Mouse (Mus musculus) cerebellum, postnatal 25 days (tissue): ENCODE measurements at regions not wholly inside any gene's neighbourhood (a gene's known extent, or its start where the extent isn't known, plus 50 kb on each side); places are given as distances from the start of the nearest gene placed in this dataset.

ENCODE experiments used
- DNase-seq, 2 experiments: peaks; one replicate each; pipeline ENCODE4 v3.0.0; 2021; ENCODE audit warnings: mixed read lengths in 2 of 2

DNA sequence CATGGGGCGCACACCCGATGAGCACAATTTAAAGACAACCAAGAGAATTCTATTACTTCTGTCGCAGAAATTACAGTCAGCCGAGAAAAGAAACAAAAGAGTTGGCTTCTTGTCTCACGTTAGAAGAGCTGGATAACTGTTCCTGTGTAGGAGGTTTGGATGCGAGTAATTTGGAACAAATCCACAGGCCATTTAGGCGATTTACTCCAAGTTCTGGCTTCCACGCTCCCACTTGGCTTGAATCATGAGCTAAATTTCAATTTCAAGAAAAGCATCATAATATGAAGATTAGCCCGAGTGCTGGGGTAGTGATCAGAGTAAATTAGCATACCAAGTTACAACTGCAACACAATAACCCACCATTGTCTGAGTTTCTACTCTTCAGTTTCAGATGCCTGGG, 202.1 kb upstream of the Atp11b start:
- no peak for DNase-seq

DNA sequence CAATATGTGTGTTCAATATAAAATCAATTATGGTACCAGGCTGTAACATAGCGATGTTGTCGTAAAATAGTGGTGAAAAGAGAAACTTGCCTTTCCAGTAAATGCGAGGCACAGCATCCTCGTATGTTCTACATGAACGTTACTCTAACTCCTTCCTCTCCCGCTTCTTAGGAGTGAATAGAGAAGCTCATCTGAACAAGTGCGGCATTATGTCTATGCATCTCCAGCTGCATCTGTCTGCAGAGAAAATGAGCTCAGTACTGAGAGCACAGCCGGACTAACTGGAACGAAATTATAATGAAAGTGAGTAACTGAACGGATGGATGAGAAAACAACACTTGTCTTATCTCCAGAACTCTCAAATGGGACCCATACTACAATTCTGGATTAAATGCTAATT, 193.5 kb upstream of the Atp11b start:
- DNase-seq, result no peak

DNA sequence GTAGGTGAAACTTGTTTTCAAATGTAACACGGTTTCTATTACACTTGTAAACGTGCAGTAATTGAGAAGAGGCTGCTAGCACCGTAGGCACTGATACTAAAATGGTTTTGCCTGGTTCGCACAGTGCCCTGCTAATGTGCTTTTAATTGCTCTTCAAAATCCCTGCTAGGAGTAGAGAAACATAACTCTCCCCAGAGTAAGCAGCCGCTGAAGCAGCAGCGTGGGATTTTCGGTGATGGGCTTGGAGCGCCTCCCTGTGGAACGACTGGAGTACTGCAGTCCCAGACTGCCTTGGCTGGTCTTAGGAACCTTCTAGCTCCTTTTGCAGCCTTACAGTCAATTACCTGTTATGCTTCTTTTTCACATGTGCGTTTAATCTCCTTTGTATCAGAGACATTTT, 179.5 kb upstream of the Atp11b start:
- DNase-seq, result peak; percentile 31 to 36
